Mouse (Mus musculus) effector memory CD4-positive, alpha-beta T cell, adult 7 months (primary cell): ENCODE results near the gene Traf3ip1. TPM values are rescaled to one million over a fixed set of nuclear protein-coding genes. Genes with fewer than 3 reads are reported as not detected.

Source experiments
- polyA plus RNA-seq: library from polyadenylated mRNA; unstranded; fragments of 100-300 nt; shearing (Covaris generic); gene quantifications from one replicate; pipeline ENCODE4 v1.2.1, GENCODE M21; 2017

The Traf3ip1 gene
- 4.6 TPM for polyA plus RNA-seq

DNA sequence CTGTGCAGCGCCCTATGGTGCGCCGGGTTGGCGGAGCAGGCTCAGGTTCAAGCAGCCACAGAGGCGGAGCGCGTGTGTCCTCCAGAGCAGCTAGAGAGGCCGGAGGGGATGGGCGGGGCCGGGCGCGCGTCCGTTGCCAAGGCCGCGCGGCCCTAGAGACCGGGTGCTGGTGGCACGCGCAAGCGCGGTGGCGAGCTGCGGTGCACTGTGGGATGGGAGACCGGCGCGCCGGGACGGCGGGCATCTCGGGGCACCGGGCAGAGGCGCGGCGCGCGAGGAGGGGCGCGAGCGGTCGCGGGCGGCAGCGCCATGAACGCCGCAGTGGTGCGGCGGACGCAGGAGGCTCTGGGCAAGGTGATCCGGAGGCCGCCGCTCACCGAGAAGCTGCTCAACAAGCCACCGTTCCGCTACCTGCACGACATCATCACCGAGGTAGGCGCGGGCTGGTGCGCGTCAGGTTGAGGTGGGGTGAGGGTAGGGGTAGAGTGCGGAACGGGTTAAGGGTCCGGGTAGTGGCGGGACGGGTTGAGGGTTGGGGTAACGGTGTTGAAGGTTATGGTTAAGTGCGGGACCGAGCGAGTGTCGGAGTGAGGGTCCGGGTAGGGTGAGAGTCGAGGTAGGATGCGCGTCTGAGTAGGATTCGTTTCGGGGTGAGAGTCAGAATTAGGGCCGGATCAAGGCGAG is at the start of gene Traf3ip1:
Gene Traf3ip1, plus strand, starts transcription at position 191 of the 684 bp plus-strand sequence.

DNA sequence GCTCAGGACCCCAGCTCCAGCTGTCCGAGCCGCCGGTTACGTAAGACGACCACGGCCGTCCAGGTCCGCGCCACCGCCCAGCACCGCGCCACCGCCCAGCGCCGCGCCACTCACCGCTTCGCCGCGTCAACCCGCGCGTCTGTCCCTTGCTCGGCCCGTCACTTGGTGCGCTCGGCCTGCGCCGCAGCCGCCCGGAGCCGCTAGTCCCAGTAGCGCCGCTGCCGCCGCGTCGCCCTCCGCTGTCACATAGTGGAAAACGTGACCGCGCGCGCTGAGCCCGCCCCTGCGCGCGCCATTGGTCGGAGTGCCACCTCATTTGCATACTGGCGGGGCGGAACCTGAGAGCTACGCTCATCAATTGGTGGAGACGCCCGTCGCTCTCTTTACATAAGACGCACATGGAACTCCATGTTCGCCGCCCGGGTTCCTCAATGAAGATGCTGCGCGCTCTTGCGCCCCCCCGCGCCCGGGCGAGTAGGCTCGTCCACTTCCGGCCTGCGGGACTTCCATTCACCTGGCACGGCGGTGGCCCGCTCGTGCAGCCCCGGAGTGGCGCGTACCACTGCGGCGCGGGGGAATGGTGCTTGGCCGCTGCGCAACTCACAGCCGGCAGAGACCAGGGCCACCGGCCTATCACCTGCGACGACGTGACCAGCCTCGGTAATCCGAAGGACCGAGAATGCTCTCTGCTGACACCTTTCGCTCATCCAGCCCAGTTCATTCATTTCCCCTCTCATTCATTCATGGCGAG is 35.2 kb upstream of the Traf3ip1 start, which contains the start of gene Per2:
Gene Per2, minus strand, starts transcription at position 266 of the 751 bp plus-strand sequence.

DNA sequence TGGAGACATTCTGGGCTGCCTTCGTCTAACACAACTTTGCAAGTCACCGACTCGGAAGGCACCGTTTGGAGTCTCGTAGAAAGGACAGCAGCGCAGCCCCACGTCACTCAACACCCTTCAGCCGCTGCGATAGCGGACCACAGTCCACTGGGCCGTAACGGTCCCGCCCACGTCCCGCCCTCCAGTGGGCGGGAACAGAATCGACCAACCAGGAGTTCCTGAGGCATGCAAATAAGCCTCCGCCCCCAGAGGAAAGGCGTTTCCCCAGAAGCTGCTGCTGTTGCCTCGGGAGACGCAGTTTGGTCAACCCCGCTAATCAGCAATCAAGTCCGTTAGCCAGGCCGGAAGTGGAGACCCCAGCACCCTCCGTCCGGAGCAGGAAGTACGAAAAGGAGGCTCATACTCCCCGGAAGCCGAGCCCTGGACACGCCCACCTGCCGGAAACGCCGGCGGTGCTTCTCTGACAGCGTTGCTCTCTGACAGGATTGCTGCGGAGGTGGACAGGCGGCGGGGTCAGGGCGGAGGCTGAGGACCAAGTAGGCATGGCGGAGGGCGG is 45.9 kb downstream of the Traf3ip1 start, which contains the start of gene Asb1:
Gene Asb1, plus strand, starts transcription at position 274 of the 556 bp plus-strand sequence.

Other genes starting within 250 kb of the Traf3ip1 start
- gene Ube2f, start 244.3 kb upstream of the Traf3ip1 start, polyA plus RNA-seq: 50.3 TPM
- gene Scly, start 196.3 kb upstream of the Traf3ip1 start, polyA plus RNA-seq: 16.6 TPM
- 0.23 TPM for gene Espnl, start 172.6 kb upstream of the Traf3ip1 start, polyA plus RNA-seq
- 0.28 TPM for gene Klhl30, start 143.6 kb upstream of the Traf3ip1 start, polyA plus RNA-seq
- gene Erfe, start 128.2 kb upstream of the Traf3ip1 start, polyA plus RNA-seq: not detected
- 101 TPM for gene Ilkap, start 95.8 kb upstream of the Traf3ip1 start, polyA plus RNA-seq
- 17.5 TPM for gene Hes6, start 80.6 kb upstream of the Traf3ip1 start, polyA plus RNA-seq
- gene Per2, start 35.3 kb upstream of the Traf3ip1 start, polyA plus RNA-seq: 7.2 TPM
- gene Asb1, start 45.9 kb downstream of the Traf3ip1 start, polyA plus RNA-seq: 6.2 TPM